Mouse (Mus musculus): ENCODE measurements around the gene Tdrd9. TPM values are rescaled to one million over a fixed set of nuclear protein-coding genes. Genes with fewer than 3 reads are reported as not detected.
A peak's percentile ranks its signal among the peaks of the same experiment; 100 is the strongest.

The Tdrd9 gene
- polyA plus RNA-seq, 1 experiment from 2014 or later, result 0.16 TPM

- Histone ChIP-seq H3K4me2 (ENCODE audit: low read depth, low read length) (peak overlapping the region; percentile 4; the same call in 1 of the 2 replicates), H3K4me3 (ENCODE audit: low read length) (no peak overlapping the region), H3K27me3 (ENCODE audit: control insufficient read depth, insufficient read depth, low read length) (no peaks in the 10 kb centered on the region), H3K9ac (ENCODE audit: low read length) (peak overlapping the region; percentile 37), H3K36me3 (ENCODE audit: control insufficient read depth, insufficient read depth) (no peaks in the 10 kb centered on the region), H3K27ac (ENCODE audit: low read length) (peak overlapping the region; percentile 84), H3K9me3 (replicated peaks; ENCODE audit: control insufficient read depth, low read length) (peaks cover 2% of the 10 kb centered on the region; the same call in 1 of the 2 replicates), H3K4me1 (ENCODE audit: control insufficient read depth, insufficient read depth, low read length) (peaks cover 27% of the 10 kb centered on the region)
- peak; percentile 80 for ATAC-seq (replicated peaks; ENCODE audit: extremely low read depth, insufficient read depth, low FRiP score)
- WGBS, result 26% methylated on average over 6 of the region's 6 CpGs
These were observed 5.8 kb downstream of the Tdrd9 start for GRCm38 (mm10) chr12:111977138-111977537.

GRCm38 (mm10) chr12:111978274-111978673, 6.9 kb downstream of the Tdrd9 start:
- ATAC-seq (replicated peaks; ENCODE audit: extremely low read depth, insufficient read depth, low FRiP score), result no peak
- WGBS, result 58% methylated on average over 6 of the region's 6 CpGs
- peaks cover 2% of the 10 kb centered on the region; the same call in 1 of the 2 replicates for H3K9me3 ChIP-seq (replicated peaks; ENCODE audit: control insufficient read depth, low read length)
- H3K4me3 ChIP-seq (ENCODE audit: low read length), result no peak overlapping the region
- peaks cover 27% of the 10 kb centered on the region for H3K4me1 ChIP-seq (ENCODE audit: control insufficient read depth, insufficient read depth, low read length)
- H3K36me3 ChIP-seq (ENCODE audit: control insufficient read depth, insufficient read depth), result no peaks in the 10 kb centered on the region
- no peak overlapping the region for H3K9ac ChIP-seq (ENCODE audit: low read length)
- H3K4me2 ChIP-seq (ENCODE audit: low read depth, low read length), result no peak overlapping the region
- H3K27ac ChIP-seq (ENCODE audit: low read length), result no peak overlapping the region
- H3K27me3 ChIP-seq (ENCODE audit: control insufficient read depth, insufficient read depth, low read length), result no peaks in the 10 kb centered on the region

GRCm38 (mm10) chr12:111980887-111981367, 9.6 kb downstream of the Tdrd9 start, which contains the start of gene Rd3l:
Rd3l (minus strand) TSS chr12:111981317.
- peaks cover 27% of the 10 kb centered on the region for H3K4me1 ChIP-seq (ENCODE audit: control insufficient read depth, insufficient read depth, low read length)
- H3K27me3 ChIP-seq (ENCODE audit: control insufficient read depth, insufficient read depth, low read length), result no peaks in the 10 kb centered on the region
- H3K4me2 ChIP-seq (ENCODE audit: low read depth, low read length), result no peak within 1 kb of the TSS; the same call in 1 of the 2 replicates
- 32% methylated on average over 6 of the region's 6 CpGs for WGBS
- H3K27ac ChIP-seq (ENCODE audit: low read length), result peak within 1 kb of the TSS; percentile 33; the same call in 1 of the 2 replicates
- no peaks in the 10 kb centered on the region for H3K36me3 ChIP-seq (ENCODE audit: control insufficient read depth, insufficient read depth)
- H3K9ac ChIP-seq (ENCODE audit: low read length), result peak within 1 kb of the TSS; percentile 10; the same call in 1 of the 2 replicates
- no peak for ATAC-seq (replicated peaks; ENCODE audit: extremely low read depth, insufficient read depth, low FRiP score)
- H3K4me3 ChIP-seq (ENCODE audit: low read length), result no peak within 1 kb of the TSS
- no peaks in the 10 kb centered on the region for H3K9me3 ChIP-seq (replicated peaks; ENCODE audit: control insufficient read depth, low read length)

- H3K36me3 ChIP-seq (ENCODE audit: control insufficient read depth, insufficient read depth), result no peaks in the 10 kb centered on the region
- no peaks in the 10 kb centered on the region for H3K9me3 ChIP-seq (replicated peaks; ENCODE audit: control insufficient read depth, low read length)
- no peak overlapping the region for H3K27ac ChIP-seq (ENCODE audit: low read length)
- H3K4me3 ChIP-seq (ENCODE audit: low read length), result no peak overlapping the region
- H3K9ac ChIP-seq (ENCODE audit: low read length), result no peak overlapping the region
- no peak for ATAC-seq (replicated peaks; ENCODE audit: extremely low read depth, insufficient read depth, low FRiP score)
- 73% methylated on average over 8 of the region's 8 CpGs for WGBS
- H3K4me1 ChIP-seq (ENCODE audit: control insufficient read depth, insufficient read depth, low read length), result peaks cover 20% of the 10 kb centered on the region
- no peak overlapping the region for H3K4me2 ChIP-seq (ENCODE audit: low read depth, low read length)
- H3K27me3 ChIP-seq (ENCODE audit: control insufficient read depth, insufficient read depth, low read length), result no peaks in the 10 kb centered on the region
These were observed 10.5 kb downstream of the Tdrd9 start for GRCm38 (mm10) chr12:111981831-111982230.

GRCm38 (mm10) chr12:111983165-111983564, 11.8 kb downstream of the Tdrd9 start:
- no peak overlapping the region for H3K4me3 ChIP-seq (ENCODE audit: low read length)
- WGBS, result 71% methylated on average over 2 of the region's 2 CpGs
- H3K27me3 ChIP-seq (ENCODE audit: control insufficient read depth, insufficient read depth, low read length), result no peaks in the 10 kb centered on the region

DNA sequence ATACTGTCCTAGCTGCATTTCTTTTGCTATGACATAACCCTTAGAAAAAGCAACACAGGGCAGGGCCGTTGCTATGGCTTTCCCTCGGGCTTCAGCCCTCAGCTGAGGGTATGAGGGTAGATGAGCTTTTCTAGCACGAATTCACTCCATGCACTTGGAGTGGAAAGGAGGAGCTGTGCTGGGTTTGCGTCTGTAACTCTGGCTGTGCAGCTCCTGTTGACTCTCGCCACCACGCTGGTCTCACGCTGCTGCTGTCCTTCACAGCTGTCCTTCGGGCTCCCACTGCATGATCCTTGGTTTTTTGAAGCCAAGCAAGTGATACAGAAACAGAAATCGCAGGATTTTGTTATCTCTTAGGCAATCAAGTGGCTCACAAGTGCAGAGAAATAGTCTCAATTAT, 15.4 kb downstream of the Tdrd9 start:
- H3K4me1 ChIP-seq (ENCODE audit: control insufficient read depth, insufficient read depth, low read length), result no peaks in the 10 kb centered on the region
- H3K27me3 ChIP-seq (ENCODE audit: control insufficient read depth, insufficient read depth, low read length), result no peaks in the 10 kb centered on the region
- WGBS, result 31% methylated on average over 9 of the region's 9 CpGs
- H3K4me2 ChIP-seq (ENCODE audit: low read depth, low read length), result no peak overlapping the region
- no peak overlapping the region for H3K27ac ChIP-seq (ENCODE audit: low read length)
- H3K9ac ChIP-seq (ENCODE audit: low read length), result no peak overlapping the region
- no peak for ATAC-seq (replicated peaks; ENCODE audit: extremely low read depth, insufficient read depth, low FRiP score)
- H3K9me3 ChIP-seq (replicated peaks; ENCODE audit: control insufficient read depth, low read length), result no peaks in the 10 kb centered on the region
- no peaks in the 10 kb centered on the region for H3K36me3 ChIP-seq (ENCODE audit: control insufficient read depth, insufficient read depth)
- H3K4me3 ChIP-seq (ENCODE audit: low read length), result no peak overlapping the region

More at GRCm38 (mm10) chr12:111983165-111983564, 11.8 kb downstream of the Tdrd9 start:
- Histone ChIP-seq H3K4me2 (ENCODE audit: low read depth, low read length) (no peak overlapping the region), H3K9me3 (replicated peaks; ENCODE audit: control insufficient read depth, low read length) (no peaks in the 10 kb centered on the region), H3K27ac (ENCODE audit: low read length) (no peak overlapping the region), H3K36me3 (ENCODE audit: control insufficient read depth, insufficient read depth) (no peaks in the 10 kb centered on the region), H3K4me1 (ENCODE audit: control insufficient read depth, insufficient read depth, low read length) (peaks cover 9% of the 10 kb centered on the region), H3K9ac (ENCODE audit: low read length) (no peak overlapping the region)
- ATAC-seq (replicated peaks; ENCODE audit: extremely low read depth, insufficient read depth, low FRiP score), result no peak

GRCm38 (mm10) chr12:111992626-111993025, 21.3 kb downstream of the Tdrd9 start:
- no peak overlapping the region for H3K9ac ChIP-seq (ENCODE audit: low read length)
- no peaks in the 10 kb centered on the region for H3K36me3 ChIP-seq (ENCODE audit: control insufficient read depth, insufficient read depth)

GRCm38 (mm10) chr12:111995161-111995560, 23.8 kb downstream of the Tdrd9 start:
- H3K27ac ChIP-seq (ENCODE audit: low read length), result no peak overlapping the region
- no peaks in the 10 kb centered on the region for H3K36me3 ChIP-seq (ENCODE audit: control insufficient read depth, insufficient read depth)
- H3K9me3 ChIP-seq (replicated peaks; ENCODE audit: control insufficient read depth, low read length), result no peaks in the 10 kb centered on the region
- H3K9ac ChIP-seq (ENCODE audit: low read length), result no peak overlapping the region
- ATAC-seq (replicated peaks; ENCODE audit: extremely low read depth, insufficient read depth, low FRiP score), result no peak
- H3K4me1 ChIP-seq (ENCODE audit: control insufficient read depth, insufficient read depth, low read length), result no peaks in the 10 kb centered on the region
- H3K27me3 ChIP-seq (ENCODE audit: control insufficient read depth, insufficient read depth, low read length), result no peaks in the 10 kb centered on the region
- no peak overlapping the region for H3K4me2 ChIP-seq (ENCODE audit: low read depth, low read length)
- H3K4me3 ChIP-seq (ENCODE audit: low read length), result no peak overlapping the region
- 88% methylated on average over 2 of the region's 2 CpGs for WGBS

More at GRCm38 (mm10) chr12:111992626-111993025, 21.3 kb downstream of the Tdrd9 start:
- ATAC-seq (replicated peaks; ENCODE audit: extremely low read depth, insufficient read depth, low FRiP score), result no peak
- H3K4me2 ChIP-seq (ENCODE audit: low read depth, low read length), result no peak overlapping the region
- no peak overlapping the region for H3K27ac ChIP-seq (ENCODE audit: low read length)
- 82% methylated on average over 5 of the region's 5 CpGs for WGBS
- H3K4me1 ChIP-seq (ENCODE audit: control insufficient read depth, insufficient read depth, low read length), result no peaks in the 10 kb centered on the region
- H3K9me3 ChIP-seq (replicated peaks; ENCODE audit: control insufficient read depth, low read length), result no peaks in the 10 kb centered on the region
- no peak overlapping the region for H3K4me3 ChIP-seq (ENCODE audit: low read length)
- no peaks in the 10 kb centered on the region for H3K27me3 ChIP-seq (ENCODE audit: control insufficient read depth, insufficient read depth, low read length)

- no peak for ATAC-seq (replicated peaks; ENCODE audit: extremely low read depth, insufficient read depth, low FRiP score)
- no peaks in the 10 kb centered on the region for H3K27me3 ChIP-seq (ENCODE audit: control insufficient read depth, insufficient read depth, low read length)
- no peak overlapping the region for H3K4me3 ChIP-seq (ENCODE audit: low read length)
- no peak overlapping the region for H3K4me2 ChIP-seq (ENCODE audit: low read depth, low read length)
- no peaks in the 10 kb centered on the region for H3K36me3 ChIP-seq (ENCODE audit: control insufficient read depth, insufficient read depth)
- no peak overlapping the region for H3K27ac ChIP-seq (ENCODE audit: low read length)
- no peaks in the 10 kb centered on the region for H3K4me1 ChIP-seq (ENCODE audit: control insufficient read depth, insufficient read depth, low read length)
- 91% methylated on average over 7 of the region's 7 CpGs for WGBS
- no peak overlapping the region for H3K9ac ChIP-seq (ENCODE audit: low read length)
- H3K9me3 ChIP-seq (replicated peaks; ENCODE audit: control insufficient read depth, low read length), result no peaks in the 10 kb centered on the region
These were observed 28.4 kb downstream of the Tdrd9 start for GRCm38 (mm10) chr12:111999735-112000134.
